Mouse (Mus musculus) midbrain, embryonic 16.5 days (tissue): ENCODE measurements around the gene Prokr1. TPM values are rescaled to one million over a fixed set of nuclear protein-coding genes. Genes with fewer than 3 reads are reported as not detected.
"Not testable (repeated sequence)": the region's sequence is repeated elsewhere in the genome, so short reads cannot be mapped to it uniquely, and the experiment has no call there.

Experiments
- ATAC-seq: fragments of 200-750 bp; cut with Nextera tagmentation; 2 replicates; pipeline ENCODE4 v1.8.0; 2017; ENCODE audit warnings: moderate TSS enrichment
- H3K27ac ChIP-seq: fragments of 300-500 bp; sonication (generic); 2 replicates; pipeline ENCODE4 v1.5.1; 2014; ENCODE audit warnings: mild to moderate bottlenecking, low read length, mixed read lengths
- H3K27me3 ChIP-seq: fragments of 300-500 bp; sonication (generic); 2 replicates; pipeline ENCODE4 v1.6.1; 2014; ENCODE audit warnings: low read depth, low read length, mixed read lengths; ENCODE audit not compliant: control insufficient read depth, insufficient read depth
- H3K36me3 ChIP-seq: fragments of 300-500 bp; sonication (generic); 2 replicates; pipeline ENCODE4 v1.6.1; 2014; ENCODE audit warnings: mild to moderate bottlenecking, low read length, moderate library complexity, mixed read lengths; ENCODE audit not compliant: control insufficient read depth, insufficient read depth
- H3K4me1 ChIP-seq: fragments of 300-500 bp; sonication (generic); 2 replicates; pipeline ENCODE4 v1.6.1; 2014; ENCODE audit warnings: mild to moderate bottlenecking, low read length, mixed read lengths; ENCODE audit not compliant: control insufficient read depth, insufficient read depth
- H3K4me2 ChIP-seq: fragments of 300-500 bp; sonication (generic); 2 replicates; pipeline ENCODE4 v1.6.1; 2014; ENCODE audit warnings: mild to moderate bottlenecking, low read length, mixed read lengths
- H3K4me3 ChIP-seq: fragments of 300-500 bp; sonication (generic); 2 replicates; pipeline ENCODE4 v1.5.1; 2014; ENCODE audit warnings: low read depth, mild to moderate bottlenecking, low read length, moderate library complexity, mixed read lengths
- H3K9ac ChIP-seq: fragments of 300-500 bp; sonication (generic); 2 replicates; pipeline ENCODE4 v1.6.1; 2014; ENCODE audit warnings: low read depth, low read length, mixed read lengths
- H3K9me3 ChIP-seq: fragments of 300-500 bp; sonication (generic); replicated peaks from 2 replicates; pipeline ENCODE4 v1.6.1; 2014; ENCODE audit warnings: mild to moderate bottlenecking, low read length, mixed read lengths; ENCODE audit not compliant: control insufficient read depth, poor library complexity, severe bottlenecking
- WGBS: fragments of 180-500 bp; shearing (Covaris S2); extraction: QIAGEN DNeasy Blood & Tissue Kit; methylation state at CpG from one replicate; pipeline ENCODE4 v1.1.7; 2014; 5-methylcytosine and 5-hydroxymethylcytosine counted together
- polyA plus RNA-seq: library from polyadenylated mRNA; unstranded; fragments of >200 nt; fragmentation: Nextera tagmentation; extraction: Ambion mirVana; gene quantifications from 2 replicates; pipeline ENCODE4 v1.2.1, GENCODE M21; 2015

The Prokr1 gene
- 1.6 and 2.8 TPM in 2 replicates for polyA plus RNA-seq

GRCm38 (mm10) chr6:87590394-87591281 is at the start of gene Prokr1:
Gene Prokr1 (minus strand): TSS chr6:87590743.
- under 1% methylated on average over 34 of the region's 34 CpGs for WGBS
- H3K4me2 ChIP-seq: peak within 1 kb of the TSS; percentile 73
- no peaks in the 10 kb centered on the region for H3K9me3 ChIP-seq
- peaks cover 5% of the 10 kb centered on the region; the same call in 1 of the 2 replicates for H3K4me1 ChIP-seq
- H3K27me3 ChIP-seq: no peaks in the 10 kb centered on the region
- ATAC-seq: peak; percentile 82
- H3K36me3 ChIP-seq: no peaks in the 10 kb centered on the region
- peak within 1 kb of the TSS; percentile 65 for H3K9ac ChIP-seq
- H3K4me3 ChIP-seq: peak within 1 kb of the TSS; percentile 52
- H3K27ac ChIP-seq: peak within 1 kb of the TSS; percentile 6; the same call in 1 of the 2 replicates

GRCm38 (mm10) chr6:87638134-87638660 is 47.7 kb upstream of the Prokr1 start:
- Histone ChIP-seq H3K27me3 (no peaks in the 10 kb centered on the region), H3K4me2 (no peak overlapping the region), H3K4me1 (no peaks in the 10 kb centered on the region), H3K9me3 (no peaks in the 10 kb centered on the region), H3K4me3 (no peak overlapping the region), H3K27ac (no peak overlapping the region), H3K36me3 (no peaks in the 10 kb centered on the region), H3K9ac (no peak overlapping the region)
- WGBS: 76% methylated on average over 11 of the region's 11 CpGs
- no peak for ATAC-seq

- Histone ChIP-seq H3K4me1 (no peaks in the 10 kb centered on the region), H3K27ac (no peak overlapping the region), H3K4me3 (no peak overlapping the region), H3K27me3 (no peaks in the 10 kb centered on the region), H3K9me3 (no peaks in the 10 kb centered on the region), H3K9ac (no peak overlapping the region), H3K4me2 (no peak overlapping the region), H3K36me3 (no peaks in the 10 kb centered on the region)
- 68% methylated on average over 4 of the region's 4 CpGs for WGBS
- ATAC-seq: no peak
Observed at GRCm38 (mm10) chr6:87632176-87632575, 41.6 kb upstream of the Prokr1 start.

- H3K27ac ChIP-seq, H3K9me3 ChIP-seq, H3K36me3 ChIP-seq, H3K4me3 ChIP-seq, H3K4me1 ChIP-seq, ATAC-seq, H3K27me3 ChIP-seq, H3K9ac ChIP-seq, H3K4me2 ChIP-seq: not testable (repeated sequence)
- 77% methylated on average over 12 of the region's 15 CpGs for WGBS
Observed at GRCm38 (mm10) chr6:87628936-87629335, 38.4 kb upstream of the Prokr1 start.

- WGBS: 94% methylated on average over 3 of the region's 3 CpGs
- ATAC-seq: no peak
Observed at GRCm38 (mm10) chr6:87623151-87623550, 32.6 kb upstream of the Prokr1 start.

GRCm38 (mm10) chr6:87621281-87621680 is 30.7 kb upstream of the Prokr1 start:
- Histone ChIP-seq H3K9me3 (no peaks in the 10 kb centered on the region), H3K27me3 (no peaks in the 10 kb centered on the region), H3K27ac (no peak overlapping the region), H3K4me2 (no peak overlapping the region), H3K4me1 (no peaks in the 10 kb centered on the region; the same call in 1 of the 2 replicates), H3K9ac (no peak overlapping the region), H3K36me3 (no peaks in the 10 kb centered on the region), H3K4me3 (no peak overlapping the region)
- peak; percentile 81 for ATAC-seq
- 56% methylated on average over 3 of the region's 3 CpGs for WGBS

More at GRCm38 (mm10) chr6:87623151-87623550, 32.6 kb upstream of the Prokr1 start:
- Histone ChIP-seq H3K4me3 (no peak overlapping the region), H3K9me3 (no peaks in the 10 kb centered on the region), H3K4me1 (no peaks in the 10 kb centered on the region; the same call in 1 of the 2 replicates), H3K27me3 (no peaks in the 10 kb centered on the region), H3K4me2 (no peak overlapping the region), H3K36me3 (no peaks in the 10 kb centered on the region), H3K27ac (no peak overlapping the region), H3K9ac (no peak overlapping the region)

GRCm38 (mm10) chr6:87618021-87618420 is 27.5 kb upstream of the Prokr1 start:
- Histone ChIP-seq H3K36me3 (no peaks in the 10 kb centered on the region), H3K27ac (no peak overlapping the region), H3K4me1 (no peaks in the 10 kb centered on the region; the same call in 1 of the 2 replicates), H3K4me2 (no peak overlapping the region), H3K27me3 (no peaks in the 10 kb centered on the region), H3K4me3 (no peak overlapping the region), H3K9ac (no peak overlapping the region), H3K9me3 (no peaks in the 10 kb centered on the region)
- 70% methylated on average over 8 of the region's 8 CpGs for WGBS
- ATAC-seq: no peak

GRCm38 (mm10) chr6:87615696-87616083 is 25.1 kb upstream of the Prokr1 start:
- no peak overlapping the region; the same call in 1 of the 2 replicates for H3K4me2 ChIP-seq
- WGBS: 88% methylated on average over 14 of the region's 14 CpGs
- no peak for ATAC-seq

More at GRCm38 (mm10) chr6:87615696-87616083, 25.1 kb upstream of the Prokr1 start:
- Histone ChIP-seq H3K36me3 (no peaks in the 10 kb centered on the region), H3K27ac (no peak overlapping the region), H3K9me3 (no peaks in the 10 kb centered on the region), H3K4me3 (no peak overlapping the region), H3K27me3 (no peaks in the 10 kb centered on the region), H3K4me1 (no peaks in the 10 kb centered on the region), H3K9ac (no peak overlapping the region)
